Mouse (Mus musculus): ENCODE measurements around the gene Tmem86b. TPM values are rescaled to one million over a fixed set of nuclear protein-coding genes. Genes with fewer than 3 reads are reported as not detected.
A peak's percentile ranks its signal among the peaks of the same experiment; 100 is the strongest.

The Tmem86b gene
- polyA plus RNA-seq, 1 experiment from 2014 or later: 34.4 TPM

- no peak overlapping the region for H3K4me3 ChIP-seq (replicated peaks)
- no peak for ATAC-seq (ENCODE audit: insufficient read depth)
- H3K4me2 ChIP-seq: no peak overlapping the region
- peaks cover 59% of the 10 kb centered on the region for H3K4me1 ChIP-seq (replicated peaks)
- no peaks in the 10 kb centered on the region for H3K27me3 ChIP-seq
- H3K9me3 ChIP-seq (replicated peaks): no peaks in the 10 kb centered on the region
- H3K9ac ChIP-seq: no peak overlapping the region
- no peak overlapping the region for H3K27ac ChIP-seq (replicated peaks)
- H3K36me3 ChIP-seq (replicated peaks): peaks cover 67% of the 10 kb centered on the region
- WGBS (ENCODE audit: insufficient replicate concordance): 74% methylated on average over 2 of the region's 2 CpGs
Measured at GRCm38 (mm10) chr7:4647992-4648391, 16.8 kb upstream of the Tmem86b start.

DNA sequence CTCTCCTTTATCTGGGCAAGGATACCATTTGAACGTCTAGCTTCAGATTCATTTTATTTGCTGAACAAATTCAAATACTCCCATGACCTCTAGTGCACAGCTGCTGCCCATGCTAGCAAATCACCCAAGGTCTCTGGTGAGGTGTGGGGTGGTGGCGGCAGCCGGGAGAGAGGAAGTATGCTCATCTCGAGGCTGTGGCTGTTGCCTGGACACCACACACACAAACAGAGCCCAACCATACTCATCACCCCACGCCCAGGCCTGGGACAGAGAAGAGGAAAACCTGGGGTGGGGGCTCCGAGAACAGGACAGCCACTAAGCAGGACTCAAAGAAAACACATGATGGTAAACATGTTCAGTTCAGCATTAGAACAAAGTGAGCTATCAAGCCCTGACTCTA lies 16.1 kb upstream of the Tmem86b start:
- H3K4me2 ChIP-seq: no peak overlapping the region
- H3K9me3 ChIP-seq (replicated peaks): no peaks in the 10 kb centered on the region
- 0 out of 2 replicates have a peak overlapping the region, but pooled peaks have one; percentile 34 for H3K27ac ChIP-seq (replicated peaks)
- no peak overlapping the region for H3K4me3 ChIP-seq (replicated peaks)
- H3K4me1 ChIP-seq (replicated peaks): peaks cover 52% of the 10 kb centered on the region
- no peak overlapping the region for H3K9ac ChIP-seq
- H3K27me3 ChIP-seq: no peaks in the 10 kb centered on the region
- ATAC-seq (ENCODE audit: insufficient read depth): 0 out of 2 replicates have a peak, but pooled peaks have one; percentile 17
- H3K36me3 ChIP-seq (replicated peaks): peaks cover 67% of the 10 kb centered on the region
- WGBS (ENCODE audit: insufficient replicate concordance): 40% methylated on average over 6 of the region's 6 CpGs

GRCm38 (mm10) chr7:4646806-4647205 lies 15.6 kb upstream of the Tmem86b start:
- H3K4me2 ChIP-seq: no peak overlapping the region
- no peak overlapping the region for H3K4me3 ChIP-seq (replicated peaks)
- 75% methylated on average over 3 of the region's 3 CpGs for WGBS (ENCODE audit: insufficient replicate concordance)
- no peak overlapping the region for H3K9ac ChIP-seq
- ATAC-seq (ENCODE audit: insufficient read depth): peak; percentile 35
- peaks cover 67% of the 10 kb centered on the region for H3K36me3 ChIP-seq (replicated peaks)
- H3K4me1 ChIP-seq (replicated peaks): peaks cover 49% of the 10 kb centered on the region
- no peaks in the 10 kb centered on the region for H3K27me3 ChIP-seq
- 0 out of 2 replicates have a peak overlapping the region, but pooled peaks have one; percentile 34 for H3K27ac ChIP-seq (replicated peaks)
- no peaks in the 10 kb centered on the region for H3K9me3 ChIP-seq (replicated peaks)

DNA sequence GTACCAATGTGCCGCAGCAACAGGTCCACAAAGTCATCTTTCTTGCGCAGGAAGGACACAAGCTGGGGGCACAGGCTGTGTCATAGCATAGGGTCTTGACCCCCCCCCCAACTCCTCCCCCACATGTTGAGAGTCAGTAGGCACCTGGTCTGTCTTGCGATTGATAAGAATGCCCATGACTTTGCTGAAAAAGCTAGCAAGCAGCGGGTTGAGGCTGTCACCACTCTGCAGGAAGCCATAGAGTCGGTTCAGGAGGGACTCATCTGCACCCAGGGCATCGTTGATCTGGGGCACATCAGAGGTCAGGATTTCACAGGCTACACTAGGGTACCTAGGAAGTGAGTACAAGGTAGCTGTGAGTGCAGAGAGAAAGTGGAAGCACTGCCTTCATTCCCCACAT lies 12.0 kb upstream of the Tmem86b start:
- H3K9me3 ChIP-seq (replicated peaks): no peaks in the 10 kb centered on the region
- no peaks in the 10 kb centered on the region for H3K27me3 ChIP-seq
- no peak overlapping the region for H3K27ac ChIP-seq (replicated peaks)
- H3K4me3 ChIP-seq (replicated peaks): no peak overlapping the region
- H3K4me2 ChIP-seq: no peak overlapping the region
- peaks cover 37% of the 10 kb centered on the region for H3K4me1 ChIP-seq (replicated peaks)
- 45% methylated on average over 6 of the region's 6 CpGs for WGBS (ENCODE audit: insufficient replicate concordance)
- no peak for ATAC-seq (ENCODE audit: insufficient read depth)
- H3K36me3 ChIP-seq (replicated peaks): peaks cover 96% of the 10 kb centered on the region
- H3K9ac ChIP-seq: no peak overlapping the region

GRCm38 (mm10) chr7:4641956-4642355 lies 10.7 kb upstream of the Tmem86b start:
- Histone ChIP-seq H3K4me2 (no peak overlapping the region), H3K9ac (no peak overlapping the region), H3K9me3 (replicated peaks) (no peaks in the 10 kb centered on the region), H3K4me3 (replicated peaks) (no peak overlapping the region), H3K27me3 (no peaks in the 10 kb centered on the region), H3K36me3 (replicated peaks) (peaks cover 100% of the 10 kb centered on the region), H3K4me1 (replicated peaks) (peaks cover 25% of the 10 kb centered on the region), H3K27ac (replicated peaks) (no peak overlapping the region)
- WGBS (ENCODE audit: insufficient replicate concordance): 91% methylated on average over 7 of the region's 7 CpGs
- no peak for ATAC-seq (ENCODE audit: insufficient read depth)

DNA sequence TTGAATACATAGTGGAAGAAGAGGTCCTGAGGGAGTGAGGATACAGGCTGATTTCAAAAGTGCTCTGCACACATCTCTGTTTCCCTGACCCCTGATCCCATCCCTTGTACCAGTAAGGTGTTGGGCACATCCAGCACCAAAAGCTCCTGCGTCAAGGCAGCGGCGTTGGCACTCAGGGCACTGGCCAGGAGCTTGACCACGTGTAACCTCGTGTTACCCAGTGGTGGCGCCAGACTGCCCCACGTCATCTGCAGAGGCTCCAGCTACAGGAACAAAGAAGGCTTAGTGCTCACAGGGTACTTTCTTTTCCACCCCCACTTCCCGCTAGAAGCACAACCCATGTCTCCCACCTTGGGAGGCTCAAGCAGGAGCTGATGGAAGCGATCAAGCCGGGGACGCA lies 9.9 kb upstream of the Tmem86b start:
- Histone ChIP-seq H3K36me3 (replicated peaks) (peaks cover 99% of the 10 kb centered on the region), H3K4me3 (replicated peaks) (no peak overlapping the region), H3K4me1 (replicated peaks) (peaks cover 18% of the 10 kb centered on the region), H3K27me3 (no peaks in the 10 kb centered on the region), H3K9ac (no peak overlapping the region), H3K27ac (replicated peaks) (no peak overlapping the region), H3K4me2 (no peak overlapping the region), H3K9me3 (replicated peaks) (no peaks in the 10 kb centered on the region)
- WGBS (ENCODE audit: insufficient replicate concordance): 88% methylated on average over 11 of the region's 11 CpGs
- no peak for ATAC-seq (ENCODE audit: insufficient read depth)

- no peak overlapping the region for H3K9ac ChIP-seq
- H3K4me3 ChIP-seq (replicated peaks): no peak overlapping the region
- peaks cover 14% of the 10 kb centered on the region for H3K4me1 ChIP-seq (replicated peaks)
- H3K36me3 ChIP-seq (replicated peaks): peaks cover 94% of the 10 kb centered on the region
- H3K4me2 ChIP-seq: no peak overlapping the region
- no peaks in the 10 kb centered on the region for H3K9me3 ChIP-seq (replicated peaks)
- H3K27me3 ChIP-seq: no peaks in the 10 kb centered on the region
- ATAC-seq (ENCODE audit: insufficient read depth): no peak
- WGBS (ENCODE audit: insufficient replicate concordance): 70% methylated on average over 4 of the region's 4 CpGs
- 0 out of 2 replicates have a peak overlapping the region, but pooled peaks have one; percentile 24 for H3K27ac ChIP-seq (replicated peaks)
Measured at GRCm38 (mm10) chr7:4636179-4636578, 5.0 kb upstream of the Tmem86b start.

GRCm38 (mm10) chr7:4630198-4630597 lies 1.0 kb downstream of the Tmem86b start:
- H3K9me3 ChIP-seq (replicated peaks): no peaks in the 10 kb centered on the region
- peak overlapping the region; percentile 97 for H3K27ac ChIP-seq (replicated peaks)
- peak overlapping the region; percentile 67 for H3K9ac ChIP-seq
- peaks cover 59% of the 10 kb centered on the region for H3K36me3 ChIP-seq (replicated peaks)
- H3K4me2 ChIP-seq: peak overlapping the region; percentile 77
- peaks cover 65% of the 10 kb centered on the region for H3K4me1 ChIP-seq (replicated peaks)
- peak overlapping the region; percentile 64 for H3K4me3 ChIP-seq (replicated peaks)
- peak; percentile 91 for ATAC-seq (ENCODE audit: insufficient read depth)
- H3K27me3 ChIP-seq: no peaks in the 10 kb centered on the region
- WGBS (ENCODE audit: insufficient replicate concordance): 8% methylated on average over 1 of the region's 1 CpGs

GRCm38 (mm10) chr7:4629586-4629985 lies 1.6 kb downstream of the Tmem86b start:
- Histone ChIP-seq H3K4me3 (replicated peaks) (peak overlapping the region; percentile 64), H3K9me3 (replicated peaks) (no peaks in the 10 kb centered on the region), H3K27me3 (no peaks in the 10 kb centered on the region), H3K4me2 (peak overlapping the region; percentile 77), H3K36me3 (replicated peaks) (peaks cover 54% of the 10 kb centered on the region), H3K9ac (peak overlapping the region; percentile 67), H3K4me1 (replicated peaks) (peaks cover 65% of the 10 kb centered on the region), H3K27ac (replicated peaks) (peak overlapping the region; percentile 97)
- WGBS (ENCODE audit: insufficient replicate concordance): 19% methylated on average over 5 of the region's 5 CpGs
- peak; percentile 55 for ATAC-seq (ENCODE audit: insufficient read depth)

GRCm38 (mm10) chr7:4625928-4626327 lies 5.3 kb downstream of the Tmem86b start:
- no peaks in the 10 kb centered on the region for H3K9me3 ChIP-seq (replicated peaks)
- H3K27ac ChIP-seq (replicated peaks): no peak overlapping the region; the same call in 1 of the 2 replicates
- 76% methylated on average over 2 of the region's 2 CpGs for WGBS (ENCODE audit: insufficient replicate concordance)
- H3K36me3 ChIP-seq (replicated peaks): peaks cover 19% of the 10 kb centered on the region
- no peak overlapping the region for H3K4me2 ChIP-seq
- peaks cover 53% of the 10 kb centered on the region for H3K4me1 ChIP-seq (replicated peaks)
- H3K27me3 ChIP-seq: no peaks in the 10 kb centered on the region
- H3K4me3 ChIP-seq (replicated peaks): no peak overlapping the region
- no peak for ATAC-seq (ENCODE audit: insufficient read depth)
- no peak overlapping the region for H3K9ac ChIP-seq

GRCm38 (mm10) chr7:4624343-4624742 lies 6.9 kb downstream of the Tmem86b start:
- Histone ChIP-seq H3K9me3 (replicated peaks) (no peaks in the 10 kb centered on the region), H3K27ac (replicated peaks) (no peak overlapping the region; the same call in 1 of the 2 replicates), H3K4me3 (replicated peaks) (no peak overlapping the region), H3K9ac (no peak overlapping the region), H3K4me1 (replicated peaks) (peaks cover 46% of the 10 kb centered on the region), H3K36me3 (replicated peaks) (peaks cover 15% of the 10 kb centered on the region), H3K4me2 (no peak overlapping the region), H3K27me3 (no peaks in the 10 kb centered on the region)
- 48% methylated on average over 1 of the region's 1 CpGs for WGBS (ENCODE audit: insufficient replicate concordance)
- no peak for ATAC-seq (ENCODE audit: insufficient read depth)

- H3K4me1 ChIP-seq (replicated peaks): peaks cover 39% of the 10 kb centered on the region
- H3K9ac ChIP-seq: no peak overlapping the region
- ATAC-seq (ENCODE audit: insufficient read depth): peak; percentile 61
- H3K27ac ChIP-seq (replicated peaks): no peak overlapping the region
- no peak overlapping the region for H3K4me3 ChIP-seq (replicated peaks)
- H3K27me3 ChIP-seq: no peaks in the 10 kb centered on the region
- H3K4me2 ChIP-seq: no peak overlapping the region
- no peaks in the 10 kb centered on the region for H3K9me3 ChIP-seq (replicated peaks)
- H3K36me3 ChIP-seq (replicated peaks): peaks cover 8% of the 10 kb centered on the region
- WGBS (ENCODE audit: insufficient replicate concordance): 18% methylated on average over 4 of the region's 4 CpGs
Measured at GRCm38 (mm10) chr7:4623544-4624189, 7.6 kb downstream of the Tmem86b start.

Measured in liver, embryonic 15.5 days (tissue).